Mouse (Mus musculus): ENCODE measurements at regions not wholly inside any gene's neighbourhood (a gene's known extent, or its start where the extent isn't known, plus 50 kb on each side); places are given as distances from the start of the nearest gene placed in this dataset.

DNA sequence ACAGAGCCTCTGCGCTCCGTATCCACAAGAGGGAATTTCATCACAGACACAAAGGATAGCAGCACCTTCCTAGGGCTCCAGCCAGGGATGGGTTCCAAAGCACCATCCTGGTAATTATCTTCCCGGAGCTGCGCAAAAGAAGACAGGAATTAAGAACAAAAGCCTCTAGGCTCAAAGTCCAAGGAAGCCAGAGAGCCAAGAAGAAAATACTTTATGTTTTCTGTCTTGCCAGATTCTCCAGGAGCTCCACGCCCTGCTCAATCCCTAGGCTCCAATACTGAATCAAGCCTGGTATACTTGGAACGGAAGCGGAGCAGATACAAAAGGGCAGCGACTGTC is 54.4 kb downstream of the Irf2bpl start:
- DNase-seq (ENCODE audit: low spot score), result no peak

DNA sequence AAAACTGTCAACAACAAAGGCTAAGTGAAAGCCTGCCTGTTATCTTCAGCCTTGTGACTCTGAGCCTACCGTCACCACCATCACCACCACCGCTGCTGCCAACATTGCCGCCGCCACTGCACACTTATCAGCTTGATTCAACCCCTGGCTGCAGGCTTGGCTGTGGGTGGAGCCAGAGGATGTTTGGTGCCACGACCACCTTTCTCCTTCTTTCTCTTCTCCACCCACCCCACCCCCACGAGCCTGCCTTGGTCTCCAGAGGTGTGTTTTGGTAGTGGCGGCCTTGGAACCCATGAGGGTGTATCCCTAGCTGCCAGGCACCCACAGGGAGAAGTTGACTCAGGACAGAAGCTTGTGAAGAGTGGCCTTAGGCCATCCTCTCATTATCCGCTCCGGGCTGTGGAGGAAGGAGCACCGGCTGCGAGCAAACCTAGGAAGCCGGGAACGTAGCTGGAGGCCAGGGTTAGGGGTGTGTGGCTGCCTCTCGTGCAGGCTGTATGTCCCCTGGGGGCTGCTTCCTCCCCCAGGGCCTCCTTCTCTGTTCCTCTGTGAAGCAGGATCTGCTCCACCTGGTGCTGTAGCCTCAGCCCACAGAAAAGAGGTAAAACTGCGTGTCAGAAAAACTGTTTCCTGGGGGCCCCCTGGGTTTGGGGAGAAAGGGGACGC is 54.9 kb downstream of the Irf2bpl start:
- no peak for DNase-seq (ENCODE audit: low spot score)

DNA sequence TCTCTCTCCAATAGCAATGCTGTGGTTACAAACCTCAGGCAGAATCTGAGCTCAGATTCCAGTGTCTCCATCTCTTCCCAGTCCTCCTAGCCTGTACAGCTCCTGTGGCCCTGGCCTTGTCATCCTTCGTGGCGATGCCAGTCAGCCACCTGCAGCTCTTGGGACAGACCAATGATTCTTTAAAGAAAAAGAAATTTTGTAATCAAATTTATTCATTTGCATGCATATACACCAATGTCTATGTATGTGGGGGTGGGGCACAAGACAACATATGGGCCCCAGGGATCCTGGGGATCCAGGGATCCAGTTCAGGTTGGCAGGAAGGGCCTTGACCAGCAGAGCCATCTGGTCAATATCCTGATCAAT is 57.4 kb downstream of the Irf2bpl start:
- DNase-seq (ENCODE audit: low spot score), result no peak

DNA sequence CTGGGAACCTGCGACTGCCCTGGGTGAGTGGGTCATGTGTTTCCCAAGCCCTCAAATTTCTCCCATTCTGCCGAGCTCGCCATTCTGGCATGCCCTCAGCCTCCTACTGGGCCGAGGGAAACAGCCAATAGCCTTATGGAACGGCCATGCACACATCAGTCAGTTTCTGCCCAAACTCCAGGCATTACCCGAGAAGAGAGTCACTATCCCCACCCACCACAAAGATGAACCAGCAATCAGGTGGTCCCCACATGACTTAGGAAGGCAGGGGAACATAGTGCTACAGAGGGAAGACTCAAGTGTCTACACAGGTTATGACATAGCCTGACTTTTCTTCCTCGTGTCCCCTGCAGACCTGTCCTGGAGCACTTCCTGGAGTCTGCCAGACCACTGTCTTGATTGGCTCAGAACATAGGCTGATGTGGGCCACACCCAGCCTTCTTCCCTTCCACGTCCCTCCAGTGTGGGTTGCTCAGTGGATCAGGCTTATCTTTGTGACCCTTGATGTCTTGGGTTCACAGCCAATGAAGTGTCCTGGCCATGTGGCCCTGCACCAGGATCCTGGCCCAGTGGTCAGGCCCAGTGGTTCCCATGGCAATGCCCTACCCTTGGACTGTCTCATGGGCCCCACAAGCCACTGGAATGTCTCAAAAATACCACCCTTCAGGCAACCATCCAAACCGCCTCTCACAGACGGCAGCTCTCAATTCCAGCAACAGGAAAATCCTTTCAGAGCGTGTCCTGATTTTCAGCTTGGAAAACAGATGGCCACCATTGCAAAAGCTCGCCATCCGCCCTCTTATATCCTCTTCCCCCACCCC is 58.0 kb downstream of the Irf2bpl start:
- DNase-seq (ENCODE audit: low spot score), result no peak

DNA sequence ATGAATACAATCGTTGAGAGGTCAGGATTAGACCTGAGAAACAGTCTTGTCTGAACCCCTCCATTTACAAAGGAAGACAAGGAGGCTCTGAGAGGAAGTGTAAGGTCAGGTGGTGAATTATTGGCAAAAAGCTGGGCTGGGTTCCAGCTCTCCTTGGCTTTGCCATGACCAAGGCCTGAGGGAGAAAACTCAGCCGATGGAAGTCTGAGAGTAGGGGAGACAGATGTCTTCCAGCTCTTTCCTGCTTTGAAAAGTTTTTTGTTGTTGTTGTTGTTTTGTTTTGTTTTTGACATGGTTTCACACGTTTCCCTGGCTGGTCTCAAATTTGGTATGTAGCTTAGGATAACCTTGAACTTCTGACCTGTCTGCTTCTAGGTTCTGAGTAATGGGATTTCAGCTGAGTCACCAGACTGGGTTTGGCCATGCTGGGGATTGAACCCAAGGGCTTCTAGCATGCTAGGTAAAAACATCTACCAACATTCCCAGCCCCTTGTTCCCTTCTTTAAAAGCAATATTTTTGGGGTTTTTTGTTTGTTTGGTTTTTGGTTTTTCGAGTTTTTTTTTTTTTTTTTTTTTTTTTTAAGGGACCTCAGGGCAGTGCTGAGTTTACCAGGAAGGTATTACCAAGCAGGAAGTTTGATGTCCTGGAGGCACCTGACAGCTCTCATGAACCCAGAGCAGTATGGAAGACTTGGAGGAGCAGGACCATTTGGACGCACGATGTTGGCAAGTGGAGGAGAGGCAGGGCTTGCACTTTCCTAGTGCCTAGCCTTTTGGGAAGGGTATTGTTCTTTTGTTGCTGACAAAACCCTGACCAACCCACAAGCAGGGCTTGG is 58.8 kb downstream of the Irf2bpl start:
- no peak for DNase-seq (ENCODE audit: low spot score)

- peak; percentile 84 for DNase-seq (ENCODE audit: low spot score)
Measured at GRCm38 (mm10) chr12:86824860-86825583, 59.6 kb downstream of the Irf2bpl start.

DNA sequence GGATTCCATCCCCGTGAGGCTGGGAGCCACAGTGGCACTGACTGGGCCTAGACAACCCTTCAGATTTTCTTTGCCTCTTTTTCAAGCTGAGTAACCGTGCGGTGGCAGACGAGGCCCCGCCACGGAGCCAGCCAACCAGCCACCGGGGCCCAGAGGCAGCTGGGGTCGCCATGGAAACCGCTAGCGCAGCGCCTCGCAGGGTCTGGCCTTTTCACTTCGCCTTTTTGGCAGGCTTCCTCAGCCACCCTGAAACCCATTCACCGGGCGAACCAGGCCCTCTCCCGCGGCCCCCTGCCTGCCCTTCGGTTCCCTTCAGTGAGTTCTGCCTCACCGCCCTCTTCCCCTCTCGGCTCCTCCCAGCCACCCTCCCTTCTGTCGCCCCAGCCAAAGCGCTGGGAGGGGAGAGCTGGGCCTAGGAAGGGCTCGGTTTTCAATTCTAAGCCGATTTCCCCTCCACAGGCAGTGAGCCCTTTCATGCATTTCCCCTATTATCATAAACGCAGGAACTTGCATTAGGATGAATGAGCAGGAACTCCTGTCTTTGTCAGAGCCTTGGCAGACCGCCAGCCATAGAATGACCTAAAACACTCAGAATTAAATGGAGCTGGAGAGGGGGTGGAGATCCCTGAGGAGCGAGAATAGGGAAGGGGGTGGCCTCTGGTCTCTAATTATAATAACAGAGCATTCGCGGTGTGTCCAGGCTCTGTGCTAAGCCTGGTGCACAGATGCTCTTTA is 60.6 kb downstream of the Irf2bpl start:
- peak; percentile 68 for DNase-seq (ENCODE audit: low spot score)

GRCm38 (mm10) chr12:86823488-86823854 is 61.1 kb downstream of the Irf2bpl start:
- DNase-seq (ENCODE audit: low spot score), result no peak

DNA sequence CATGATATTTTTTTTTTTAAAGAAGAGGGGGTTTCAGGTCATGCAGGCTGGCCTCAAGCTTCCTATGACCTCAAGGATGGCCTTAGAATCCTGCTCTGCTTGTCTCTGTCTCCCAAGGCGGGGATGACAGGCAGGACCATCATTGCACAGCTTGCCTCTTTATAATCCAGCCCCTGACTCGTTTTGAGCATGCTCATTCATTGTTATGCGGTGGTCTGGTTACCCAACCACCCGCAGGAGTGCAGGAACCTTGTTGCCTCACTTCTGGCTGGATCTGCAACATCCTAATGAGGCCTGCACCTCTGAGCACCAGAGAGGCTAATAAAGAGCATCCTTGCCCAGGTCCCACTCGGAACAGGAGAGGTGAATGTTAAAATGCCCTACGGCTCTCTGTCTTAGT is 63.4 kb downstream of the Irf2bpl start:
- DNase-seq (ENCODE audit: low spot score), result no peak

DNA sequence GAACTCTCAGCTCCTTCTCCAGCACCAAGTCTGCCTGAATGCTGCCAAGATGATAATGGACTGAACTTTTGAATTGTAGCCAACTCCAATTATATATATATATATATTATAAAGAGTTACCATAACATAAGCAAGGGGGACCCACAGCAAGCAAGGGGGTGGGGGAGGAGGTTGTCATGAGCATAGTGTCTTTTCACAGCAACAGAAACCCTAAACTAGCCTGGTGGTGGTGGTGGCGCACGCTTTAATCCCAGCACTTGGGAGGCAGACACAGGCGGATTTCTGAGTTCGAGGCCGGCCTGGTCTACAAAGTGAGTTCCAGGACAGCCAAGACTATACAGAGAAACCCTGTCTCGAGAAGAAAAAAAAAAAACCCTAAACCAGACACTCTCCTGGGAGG is 65.0 kb downstream of the Irf2bpl start:
- DNase-seq (ENCODE audit: low spot score), result no peak

DNA sequence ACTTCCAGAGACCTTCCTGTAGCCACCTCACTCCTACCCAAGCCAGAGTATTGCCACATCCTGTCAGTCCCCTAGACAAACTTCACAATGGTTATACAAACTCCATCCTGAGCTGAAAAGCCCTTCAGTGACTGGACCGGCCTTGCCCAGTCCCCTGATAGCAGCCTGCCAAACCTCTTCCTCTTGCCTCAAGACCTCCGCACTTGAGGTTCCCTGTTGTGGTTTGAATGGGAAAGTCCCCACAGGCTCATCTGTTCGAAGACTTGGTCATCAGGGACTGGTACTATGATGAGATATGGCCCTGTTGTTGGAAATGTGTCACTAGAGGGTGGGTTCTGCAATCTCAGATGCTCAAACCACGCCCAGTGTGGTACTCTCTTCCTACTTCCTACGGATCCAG is 65.4 kb downstream of the Irf2bpl start:
- no peak for DNase-seq (ENCODE audit: low spot score)

DNA sequence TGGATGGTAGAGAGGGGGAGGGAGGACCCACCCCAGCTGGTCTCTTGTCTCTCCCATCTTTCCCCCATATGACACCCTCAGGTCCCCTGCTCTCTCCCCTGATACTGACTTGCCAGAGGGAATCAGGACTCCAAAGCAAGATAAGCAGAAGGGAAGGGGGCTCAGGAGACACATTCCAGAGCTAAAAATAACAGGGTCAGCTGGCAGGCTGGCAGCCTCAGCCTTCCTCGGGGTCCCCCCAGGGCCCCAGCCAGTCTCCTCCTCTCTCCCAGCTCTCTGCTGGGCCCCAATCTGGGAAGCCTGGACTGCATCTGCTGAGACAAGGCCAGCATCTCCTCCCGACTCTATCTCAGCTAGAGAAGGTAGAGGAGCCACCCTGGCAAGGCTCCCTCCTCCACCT is 66.4 kb downstream of the Irf2bpl start:
- DNase-seq (ENCODE audit: low spot score), result no peak

GRCm38 (mm10) chr12:86816702-86817610 is 67.6 kb downstream of the Irf2bpl start:
- no peak for DNase-seq (ENCODE audit: low spot score)

- no peak for DNase-seq (ENCODE audit: low spot score)
Measured at GRCm38 (mm10) chr12:86816171-86816701, 68.4 kb downstream of the Irf2bpl start.

- no peak for DNase-seq (ENCODE audit: low spot score)
Measured at GRCm38 (mm10) chr12:86814740-86815139, 69.9 kb downstream of the Irf2bpl start.
